Mouse (Mus musculus) olfactory bulb, adult 2 months (tissue): ENCODE data around the gene Mmp7. TPM values are rescaled to one million over a fixed set of nuclear protein-coding genes. Genes with fewer than 3 reads are reported as not detected.

Experiments used
- H3K27ac ChIP-seq: fragments of 200-500 bp; 2 replicates; pipeline ENCODE4 v1.5.1; 2012; ENCODE audit warnings: low read depth, low read length; ENCODE audit not compliant: insufficient read depth
- H3K4me1 ChIP-seq: fragments of 200-500 bp; 2 replicates; pipeline ENCODE4 v1.6.1; 2012; ENCODE audit warnings: low read length; ENCODE audit not compliant: control insufficient read depth, insufficient read depth
- H3K4me3 ChIP-seq: fragments of 200-500 bp; 2 replicates; pipeline ENCODE4 v1.5.1; 2012; ENCODE audit warnings: mild to moderate bottlenecking, low read depth, low read length, moderate library complexity; ENCODE audit not compliant: insufficient read depth
- CTCF ChIP-seq: fragments of 200-500 bp; IDR thresholded peaks from 2 replicates; pipeline ENCODE4 v1.5.1; 2012; ENCODE audit warnings: low read depth, mild to moderate bottlenecking, low read length, moderate library complexity; ENCODE audit not compliant: insufficient read depth
- POLR2A ChIP-seq: fragments of 200-500 bp; IDR thresholded peaks from 2 replicates; pipeline ENCODE4 v1.6.1; 2012; ENCODE audit warnings: mild to moderate bottlenecking, low read depth, low read length, moderate library complexity; ENCODE audit not compliant: insufficient read depth
- WGBS: fragments of 180-500 bp; shearing (Covaris S2); methylation state at CpG from one replicate; pipeline ENCODE4 v1.1.7; 2018; 5-methylcytosine and 5-hydroxymethylcytosine counted together
- polyA plus RNA-seq: library from polyadenylated mRNA; stranded (reverse); fragments of >200 nt; gene quantifications from 2 replicates; pipeline ENCODE4 v1.2.4, GENCODE M21; 2012; ENCODE audit warnings: low replicate concordance; ENCODE audit not compliant: missing spikeins, insufficient read depth, insufficient read length

Gene Mmp7
- polyA plus RNA-seq, 1 experiment: not detected

- Histone ChIP-seq H3K4me1 (no peaks in the 10 kb centered on the region), H3K4me3 (no peak overlapping the region), H3K27ac (no peak overlapping the region)
- WGBS: 85% methylated on average over 1 of the region's 1 CpGs
- TF ChIP-seq POLR2A (no peak), CTCF (no peak)
Observed at GRCm38 (mm10) chr9:7721543-7721942, 29.7 kb downstream of the Mmp7 start.

GRCm38 (mm10) chr9:7728997-7729396 is 37.1 kb downstream of the Mmp7 start:
- H3K27ac ChIP-seq: no peak overlapping the region
- TF ChIP-seq CTCF (no peak), POLR2A (no peak)
- 85% methylated on average over 4 of the region's 4 CpGs for WGBS
- no peak overlapping the region for H3K4me3 ChIP-seq
- H3K4me1 ChIP-seq: no peaks in the 10 kb centered on the region

- H3K27ac ChIP-seq: no peak overlapping the region
- TF ChIP-seq CTCF (no peak), POLR2A (no peak)
- no peak overlapping the region for H3K4me3 ChIP-seq
- no peaks in the 10 kb centered on the region for H3K4me1 ChIP-seq
- 85% methylated on average over 1 of the region's 1 CpGs for WGBS
Observed at GRCm38 (mm10) chr9:7742696-7743095, 50.8 kb downstream of the Mmp7 start.

GRCm38 (mm10) chr9:7744156-7744555 is 52.3 kb downstream of the Mmp7 start:
- Histone ChIP-seq H3K27ac (no peak overlapping the region), H3K4me3 (no peak overlapping the region), H3K4me1 (no peaks in the 10 kb centered on the region)
- 56% methylated on average over 1 of the region's 1 CpGs for WGBS
- TF ChIP-seq POLR2A (no peak), CTCF (no peak)

GRCm38 (mm10) chr9:7748881-7749280 is 57.0 kb downstream of the Mmp7 start:
- WGBS: 98% methylated on average over 3 of the region's 3 CpGs
- TF ChIP-seq POLR2A: no peak
- TF ChIP-seq CTCF: no peak
- Histone ChIP-seq H3K4me3 (no peak overlapping the region), H3K27ac (no peak overlapping the region), H3K4me1 (no peaks in the 10 kb centered on the region)

Other genes with a start within 250 kb of the Mmp7 start
- gene Mmp3, start 246.3 kb upstream of the Mmp7 start, polyA plus RNA-seq: not detected in 2 replicates
- gene Mmp10, start 189.7 kb upstream of the Mmp7 start, polyA plus RNA-seq: not detected in 2 replicates
- not detected in 2 replicates for gene Mmp8, start 133.6 kb upstream of the Mmp7 start, polyA plus RNA-seq
- not detected in 2 replicates for gene Mmp27, start 120.7 kb upstream of the Mmp7 start, polyA plus RNA-seq
- not detected in 2 replicates for gene Mmp20, start 63.9 kb upstream of the Mmp7 start, polyA plus RNA-seq
- not detected in 2 replicates for gene Tmem123, start 72.0 kb downstream of the Mmp7 start, polyA plus RNA-seq
- not detected in 2 replicates for gene Birc2, start 145.0 kb downstream of the Mmp7 start, polyA plus RNA-seq
- gene Birc3, start 181.1 kb downstream of the Mmp7 start, polyA plus RNA-seq: not detected in 2 replicates